Mouse (Mus musculus): Measurements from ENCODE around the gene Olfr2.
"Not testable (repeated sequence)": the region's sequence is repeated elsewhere in the genome, so short reads cannot be mapped to it uniquely, and the experiment has no call there.

The Olfr2 gene

DNA sequence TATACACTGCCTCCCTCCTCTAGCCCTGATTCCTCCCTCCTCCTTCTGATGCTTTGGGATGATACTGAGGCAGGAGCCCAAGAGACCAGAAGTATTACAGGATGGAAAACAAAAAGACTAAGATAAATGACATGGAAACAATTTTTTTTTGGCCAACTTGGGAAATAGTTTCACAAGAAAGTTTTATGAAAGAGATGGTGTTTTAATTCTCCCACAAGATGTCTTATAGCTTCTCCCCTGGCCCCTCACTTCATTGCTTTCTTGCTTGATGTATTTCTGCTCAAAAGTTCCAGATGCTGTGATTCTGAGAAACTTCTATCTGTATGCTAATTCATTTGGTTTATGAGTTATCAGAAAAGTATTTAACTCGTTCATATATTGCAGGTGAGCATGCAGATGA is at the start of gene Olfr2:
TSS of gene Olfr2 (minus strand) at position 101 of the 400 bp plus-strand sequence.
- no peak for DNase-seq (ENCODE audit: low read depth)

DNA sequence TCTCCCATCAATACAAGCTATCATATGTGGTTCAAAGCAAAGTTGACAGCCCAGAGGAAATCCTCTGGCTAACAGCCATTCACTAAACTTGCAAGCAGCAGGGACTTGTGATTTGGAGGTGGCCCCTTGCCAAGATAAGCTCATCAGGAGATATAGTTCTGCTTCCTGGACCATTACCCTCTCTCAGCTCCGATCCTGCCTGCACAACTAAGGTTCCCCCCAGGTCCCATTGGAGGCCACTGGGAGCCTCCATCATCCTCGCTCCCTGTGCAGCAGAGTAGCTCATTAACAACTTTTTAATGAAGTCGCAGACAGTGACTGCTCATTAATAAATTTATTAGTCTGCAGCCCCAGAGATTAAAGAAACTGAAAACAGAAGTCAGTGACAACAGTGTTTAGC is 41.7 kb upstream of the Olfr2 start:
- no peak for DNase-seq (ENCODE audit: low read depth)

DNA sequence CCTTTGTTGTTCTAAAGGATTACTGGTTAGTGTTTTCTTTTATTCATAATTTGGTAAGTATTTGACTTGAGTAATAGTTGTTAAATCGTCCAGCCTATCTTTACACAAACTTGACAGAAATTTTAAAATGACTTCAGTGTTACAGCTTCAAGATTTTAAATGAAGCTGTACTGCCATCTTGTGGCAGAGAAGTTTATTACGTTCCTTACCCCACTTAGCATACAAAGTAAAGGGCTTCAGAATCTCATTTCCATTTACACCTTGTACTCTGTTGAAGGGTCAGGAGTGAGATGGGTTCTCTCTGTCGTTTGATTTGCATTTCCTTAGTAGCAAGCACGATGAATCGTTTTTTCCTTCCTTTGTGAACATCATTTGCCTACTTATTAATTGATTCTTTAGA is 40.0 kb upstream of the Olfr2 start:
- peak; percentile 8 for DNase-seq (ENCODE audit: low read depth)

GRCm38 (mm10) chr7:107044407-107044806 is 38.5 kb upstream of the Olfr2 start:
- no peak for DNase-seq (ENCODE audit: low read depth)

- no peak for DNase-seq (ENCODE audit: low read depth)
Measured at GRCm38 (mm10) chr7:107043136-107043535, 37.3 kb upstream of the Olfr2 start.

DNA sequence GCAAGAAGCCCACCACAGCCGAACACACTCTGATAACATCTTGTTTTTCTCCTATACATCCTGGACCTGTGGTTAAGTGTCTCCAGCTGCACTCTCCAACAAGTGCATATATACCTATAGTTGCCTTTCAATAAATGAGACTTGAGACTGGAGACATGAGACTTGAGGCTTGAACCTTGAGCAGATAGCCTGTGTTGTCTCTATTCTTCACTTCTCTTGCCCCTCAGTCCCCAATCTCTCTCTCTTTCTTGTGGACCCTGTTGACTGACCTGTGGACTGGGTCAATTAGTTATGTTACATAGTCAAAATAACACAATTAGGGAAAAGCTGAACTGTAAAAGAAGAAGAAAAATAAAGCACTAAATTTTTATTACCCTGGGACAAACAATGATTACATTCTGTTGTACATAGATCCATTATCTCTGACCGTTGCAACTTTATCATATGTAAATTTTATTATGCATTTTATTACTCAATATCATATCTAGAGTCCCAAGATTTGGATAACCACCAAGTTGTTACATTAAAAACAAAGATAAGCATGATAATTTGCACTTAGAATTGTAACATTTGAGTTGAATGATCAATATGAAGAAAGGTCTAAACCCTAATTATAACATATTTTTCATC is 34.2 kb upstream of the Olfr2 start:
- DNase-seq (ENCODE audit: low read depth) = no peak

GRCm38 (mm10) chr7:107030874-107031273 is 25.0 kb upstream of the Olfr2 start, which contains the start of gene Olfr713:
Olfr713 (plus strand) TSS chr7:107031174.
- DNase-seq (ENCODE audit: low read depth) = no peak

GRCm38 (mm10) chr7:107004169-107004568 is 1.7 kb downstream of the Olfr2 start:
- DNase-seq (ENCODE audit: low read depth) = no peak

GRCm38 (mm10) chr7:107000798-107001197 is 5.1 kb downstream of the Olfr2 start:
- DNase-seq (ENCODE audit: low read depth) = no peak

DNA sequence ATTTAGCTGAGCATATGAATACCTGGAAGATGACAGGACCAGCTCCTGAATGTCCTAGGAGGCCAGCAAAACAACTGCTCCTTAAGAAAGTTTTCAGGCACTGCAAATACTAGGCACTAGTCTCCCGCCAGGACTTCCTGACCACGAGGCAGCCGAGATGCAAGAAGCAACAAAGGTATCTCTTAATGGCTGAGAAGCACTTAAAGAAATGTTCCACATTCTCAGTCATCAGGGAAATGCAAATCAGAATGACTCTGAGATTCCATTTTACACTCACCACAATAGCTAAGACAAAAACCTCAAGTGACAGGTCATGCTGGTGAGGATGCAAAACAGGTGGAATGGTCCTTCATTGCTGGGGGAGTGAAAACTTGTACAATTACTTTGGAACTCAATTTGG is 20.6 kb downstream of the Olfr2 start:
- DNase-seq (ENCODE audit: low read depth) = no peak

DNA sequence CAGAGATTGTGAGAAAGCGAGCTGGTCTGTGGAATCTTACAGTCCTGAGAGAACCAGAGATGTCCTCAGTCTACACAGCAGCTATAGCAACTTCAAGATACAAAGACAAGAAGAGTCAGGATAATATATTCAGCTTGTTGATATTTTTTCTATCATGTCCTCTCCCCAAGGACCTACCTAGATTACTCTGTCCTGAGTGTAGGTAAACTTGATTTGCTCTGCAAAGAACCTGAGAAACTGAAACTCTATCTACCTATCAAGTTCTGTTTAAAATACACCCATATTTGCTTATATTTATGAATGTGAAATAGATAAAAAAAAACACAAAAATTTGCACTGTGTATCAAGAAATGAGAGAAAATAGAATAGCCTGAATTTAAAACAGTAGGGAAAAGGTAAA is 30.5 kb downstream of the Olfr2 start, which contains the start of gene Olfr711:
TSS of gene Olfr711 (minus strand) at position 101 of the 400 bp plus-strand sequence.
- DNase-seq (ENCODE audit: low read depth) = no peak

- DNase-seq (ENCODE audit: low read depth) = not testable (repeated sequence)
Measured at GRCm38 (mm10) chr7:106967503-106967902, 38.4 kb downstream of the Olfr2 start.

- DNase-seq (ENCODE audit: low read depth) = no peak
Measured at GRCm38 (mm10) chr7:106963837-106964236, 42.0 kb downstream of the Olfr2 start, which contains the start of gene Olfr6. Olfr6 (minus strand) TSS chr7:106963937.

DNA sequence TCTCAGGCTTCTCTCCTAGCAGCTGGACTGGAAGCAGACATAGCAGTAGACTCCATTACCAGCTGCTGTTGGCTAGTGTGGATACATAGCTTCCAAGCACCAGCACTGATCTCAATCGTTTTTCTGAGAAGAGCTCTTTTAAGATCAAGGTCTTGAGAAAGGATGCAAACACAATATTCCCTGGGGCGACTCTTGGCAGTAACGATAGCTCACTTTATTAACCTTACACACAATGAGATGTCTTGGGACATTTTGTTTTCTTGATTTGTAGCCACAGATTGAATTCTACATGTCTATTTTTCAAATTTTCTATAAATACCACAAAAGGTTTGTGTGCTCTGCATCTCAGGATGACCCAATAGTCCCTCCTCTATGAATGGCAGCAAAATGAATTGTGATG is 57.7 kb downstream of the Olfr2 start, which contains the start of gene Olfr710:
TSS of gene Olfr710 (minus strand) at position 101 of the 400 bp plus-strand sequence.
- DNase-seq (ENCODE audit: low read depth) = no peak
